Mouse (Mus musculus) heart, adult 9 months (tissue): Measurements from ENCODE around the gene Pkn1.

ENCODE experiments used
- DNase-seq, 2 experiments: peaks; one replicate each; pipeline ENCODE4 v3.0.0; 2022; ENCODE audit warnings: low spot score in 2 of 2

Gene Pkn1

GRCm38 (mm10) chr8:83698661-83699453, at the start of gene Pkn1:
Gene Pkn1 (minus strand): TSS chr8:83699179.
- DNase-seq: peak; percentile 83 to 85

- peak; percentile 67 to 84 for DNase-seq
Observed at GRCm38 (mm10) chr8:83748708-83749107, 49.7 kb upstream of the Pkn1 start.

- DNase-seq: peak; percentile 84 to 87
Observed at GRCm38 (mm10) chr8:83747661-83748346, 48.8 kb upstream of the Pkn1 start.

- DNase-seq: no peak
Observed at GRCm38 (mm10) chr8:83744070-83744469, 45.1 kb upstream of the Pkn1 start.

GRCm38 (mm10) chr8:83742968-83743367, 44.0 kb upstream of the Pkn1 start:
- DNase-seq: no peak

- no peak for DNase-seq
Observed at GRCm38 (mm10) chr8:83741849-83742655, 43.1 kb upstream of the Pkn1 start.

- DNase-seq: peak; percentile 89 to 92
Observed at GRCm38 (mm10) chr8:83740976-83741741, 42.2 kb upstream of the Pkn1 start, which contains the start of gene Adgre5. Gene Adgre5 (minus strand): TSS chr8:83741326.

GRCm38 (mm10) chr8:83740586-83740975, 41.6 kb upstream of the Pkn1 start:
- no peak for DNase-seq

GRCm38 (mm10) chr8:83739711-83740468, 40.9 kb upstream of the Pkn1 start:
- DNase-seq: peak in 1 of 2 experiments; percentile 54

GRCm38 (mm10) chr8:83738949-83739710, 40.2 kb upstream of the Pkn1 start:
- peak; percentile 79 to 85 for DNase-seq

- peak; percentile 85 to 89 for DNase-seq
Observed at GRCm38 (mm10) chr8:83737852-83738562, 39.0 kb upstream of the Pkn1 start.

- DNase-seq: no peak
Observed at GRCm38 (mm10) chr8:83737346-83737745, 38.4 kb upstream of the Pkn1 start.

- DNase-seq: no peak
Observed at GRCm38 (mm10) chr8:83736681-83737080, 37.7 kb upstream of the Pkn1 start.

- DNase-seq: no peak
Observed at GRCm38 (mm10) chr8:83732919-83733318, 33.9 kb upstream of the Pkn1 start.

GRCm38 (mm10) chr8:83731906-83732305, 32.9 kb upstream of the Pkn1 start:
- DNase-seq: no peak

GRCm38 (mm10) chr8:83729009-83729807, 30.2 kb upstream of the Pkn1 start:
- DNase-seq: no peak

- DNase-seq: no peak
Observed at GRCm38 (mm10) chr8:83725521-83726102, 26.6 kb upstream of the Pkn1 start.
